Mouse (Mus musculus) ES-Bruce4 (cell line): ENCODE measurements around the gene Bpifb1. TPM values are rescaled to one million over a fixed set of nuclear protein-coding genes. Genes with fewer than 3 reads are reported as not detected.

Experiments
- H3K27ac ChIP-seq: 2 replicates; pipeline ENCODE4 v1.5.1; 2012; ENCODE audit warnings: low read length, inconsistent platforms; ENCODE audit not compliant: insufficient read depth
- H3K27me3 ChIP-seq: 2 replicates; pipeline ENCODE4 v1.6.1; 2012; ENCODE audit warnings: mild to moderate bottlenecking, low read length, inconsistent platforms; ENCODE audit not compliant: control insufficient read depth, poor library complexity, insufficient read depth, severe bottlenecking
- H3K36me3 ChIP-seq: 2 replicates; pipeline ENCODE4 v1.6.1; 2012; ENCODE audit warnings: inconsistent platforms, mild to moderate bottlenecking, low read length, moderate library complexity; ENCODE audit not compliant: control insufficient read depth, poor library complexity, insufficient read depth, severe bottlenecking
- H3K4me1 ChIP-seq: one replicate; pipeline ENCODE4 v1.8.1; 2011; ENCODE audit warnings: low read length; ENCODE audit not compliant: control insufficient read depth, insufficient read depth
- H3K4me3 ChIP-seq: 2 replicates; pipeline ENCODE4 v1.5.1; 2011; ENCODE audit warnings: low read depth, mild to moderate bottlenecking, low read length
- H3K9ac ChIP-seq: 2 replicates; pipeline ENCODE4 v1.6.1; 2012; ENCODE audit warnings: low read depth, mild to moderate bottlenecking, inconsistent platforms; ENCODE audit not compliant: poor library complexity, severe bottlenecking
- H3K9me3 ChIP-seq: replicated peaks from 2 replicates; pipeline ENCODE4 v1.6.1; 2012; ENCODE audit warnings: mild to moderate bottlenecking, low read length, inconsistent platforms; ENCODE audit not compliant: control insufficient read depth, poor library complexity, insufficient read depth, severe bottlenecking
- CTCF ChIP-seq: IDR thresholded peaks from one replicate; pipeline ENCODE4 v1.8.1; 2011; ENCODE audit warnings: low read depth, low read length
- EP300 ChIP-seq: IDR thresholded peaks from 2 replicates; pipeline ENCODE4 v1.6.1; 2011; ENCODE audit warnings: low read depth, low read length; ENCODE audit not compliant: insufficient read depth
- POLR2A ChIP-seq: IDR thresholded peaks from one replicate; pipeline ENCODE4 v1.8.1; 2011; ENCODE audit warnings: low read length; ENCODE audit not compliant: insufficient read depth
- polyA plus RNA-seq: library from polyadenylated mRNA; stranded (reverse); fragments of >200 nt; gene quantifications from 2 replicates; pipeline ENCODE4 v1.2.4, GENCODE M21; 2011; ENCODE audit warnings: low read depth; ENCODE audit not compliant: missing spikeins, insufficient read depth, insufficient read length

The Bpifb1 gene
- polyA plus RNA-seq, 1 experiment, result not detected

DNA sequence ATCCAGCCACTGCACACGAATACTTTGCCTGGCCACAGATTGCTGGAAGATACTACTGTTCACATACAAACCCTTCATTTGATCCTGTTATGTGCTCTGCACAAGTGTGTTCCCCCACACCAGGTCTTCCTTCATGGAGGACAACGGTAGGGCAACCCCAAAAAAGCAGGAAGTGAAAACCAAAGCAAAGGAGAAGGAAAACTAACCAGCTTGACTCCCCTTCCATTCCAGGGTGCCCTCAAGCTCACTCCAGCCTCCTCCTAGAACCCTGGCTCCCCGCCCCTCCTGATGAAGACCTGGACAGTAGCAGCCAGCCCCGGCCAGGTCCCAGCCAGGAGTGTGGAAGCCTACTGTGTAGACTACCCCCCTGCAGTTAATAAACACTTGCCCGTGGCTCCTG lies 29.3 kb downstream of the Bpifb1 start:
- Histone ChIP-seq H3K36me3 (no peaks in the 10 kb centered on the region), H3K27ac (no peak overlapping the region), H3K4me3 (no peak overlapping the region), H3K9me3 (no peaks in the 10 kb centered on the region), H3K27me3 (no peaks in the 10 kb centered on the region), H3K9ac (no peak overlapping the region), H3K4me1 (peaks cover 6% of the 10 kb centered on the region)
- TF ChIP-seq POLR2A (no peak), EP300 (no peak), CTCF (no peak)

DNA sequence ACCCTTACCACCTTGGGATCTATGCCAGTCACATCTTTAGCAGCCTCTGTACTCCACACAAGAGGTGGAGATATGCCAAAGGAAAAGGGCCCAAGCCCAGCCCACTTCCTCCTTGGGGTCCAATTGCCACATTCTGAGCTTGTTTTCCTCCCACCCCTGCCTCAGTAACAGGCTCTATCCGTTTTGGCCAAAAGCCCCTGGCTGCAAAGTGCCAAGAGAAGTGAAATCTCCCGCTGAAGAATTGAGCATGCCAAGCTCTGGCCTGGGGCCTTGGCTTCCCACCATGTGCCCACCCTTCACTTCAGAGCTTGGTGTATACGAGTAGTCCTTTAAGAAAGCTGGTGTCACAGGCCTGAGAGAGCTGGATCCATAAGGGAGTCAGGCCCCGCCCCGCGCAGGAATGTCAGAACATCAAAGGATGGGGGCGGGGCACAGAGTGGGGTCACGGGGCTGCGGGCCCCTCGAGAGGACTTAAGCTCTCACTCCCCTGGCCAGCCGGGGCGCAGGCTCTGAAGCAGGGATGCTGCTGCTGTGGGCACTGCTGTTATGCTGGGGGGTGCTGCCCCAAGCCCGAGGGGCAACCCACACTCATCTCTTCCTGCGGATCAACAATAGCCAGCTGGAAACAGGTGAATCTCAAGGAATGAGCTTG lies 32.8 kb downstream of the Bpifb1 start, which contains the start of gene Bpifb5:
Bpifb5 (plus strand) TSS at position 478 of the 652 bp plus-strand sequence.
- Histone ChIP-seq H3K4me3 (no peak within 1 kb of the TSS), H3K27me3 (no peaks in the 10 kb centered on the region), H3K9ac (no peak within 1 kb of the TSS), H3K36me3 (no peaks in the 10 kb centered on the region), H3K4me1 (peaks cover 6% of the 10 kb centered on the region), H3K9me3 (no peaks in the 10 kb centered on the region), H3K27ac (no peak within 1 kb of the TSS)
- no peak for TF ChIP-seq CTCF
- TF ChIP-seq POLR2A, result no peak
- no peak for TF ChIP-seq EP300

DNA sequence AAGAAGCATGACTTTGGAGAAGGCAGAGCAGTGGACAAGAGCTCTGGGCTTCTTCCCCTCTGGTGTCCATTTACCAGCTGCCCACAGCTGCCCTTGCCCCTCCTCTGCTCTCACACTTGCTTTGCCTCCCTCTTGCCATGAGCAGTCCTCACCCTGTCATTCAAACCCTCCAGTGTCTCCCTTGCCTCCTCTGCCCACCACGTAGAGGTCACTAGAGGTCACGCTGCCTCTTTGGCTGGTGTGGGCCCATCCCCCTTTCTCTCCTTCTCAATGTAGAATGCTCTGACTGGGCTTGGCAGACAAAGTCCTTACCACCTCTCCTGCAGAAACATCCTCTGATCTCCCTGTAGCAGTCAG lies 33.3 kb downstream of the Bpifb1 start:
- no peak overlapping the region for H3K9ac ChIP-seq
- TF ChIP-seq POLR2A (no peak), CTCF (no peak), EP300 (no peak)
- H3K4me3 ChIP-seq, result no peak overlapping the region
- no peaks in the 10 kb centered on the region for H3K36me3 ChIP-seq
- no peaks in the 10 kb centered on the region for H3K9me3 ChIP-seq
- peaks cover 6% of the 10 kb centered on the region for H3K4me1 ChIP-seq
- H3K27me3 ChIP-seq, result no peaks in the 10 kb centered on the region
- H3K27ac ChIP-seq, result no peak overlapping the region

DNA sequence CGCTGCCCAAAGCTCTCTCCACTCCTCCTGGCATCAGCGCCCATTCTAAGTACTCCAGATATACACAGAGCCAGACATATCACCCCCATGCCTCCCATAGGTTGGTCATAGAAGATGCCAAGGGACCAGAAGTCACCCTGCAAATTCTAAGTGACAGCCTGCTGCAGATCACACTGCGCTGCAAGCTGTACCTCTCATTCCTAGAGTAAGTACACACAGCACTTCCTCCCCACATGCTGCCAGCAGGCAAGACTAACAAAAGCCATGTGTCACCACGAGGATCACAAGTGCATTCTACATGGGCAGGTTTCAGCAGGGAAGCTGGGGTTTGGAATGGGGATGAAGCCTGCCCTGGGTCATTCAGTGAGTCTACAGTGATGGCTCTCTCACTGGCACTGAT lies 36.4 kb downstream of the Bpifb1 start:
- Histone ChIP-seq H3K27ac (no peak overlapping the region), H3K9me3 (no peaks in the 10 kb centered on the region), H3K4me3 (no peak overlapping the region), H3K36me3 (no peaks in the 10 kb centered on the region), H3K4me1 (peaks cover 6% of the 10 kb centered on the region), H3K27me3 (no peaks in the 10 kb centered on the region), H3K9ac (no peak overlapping the region)
- TF ChIP-seq POLR2A (no peak), CTCF (no peak), EP300 (no peak)

DNA sequence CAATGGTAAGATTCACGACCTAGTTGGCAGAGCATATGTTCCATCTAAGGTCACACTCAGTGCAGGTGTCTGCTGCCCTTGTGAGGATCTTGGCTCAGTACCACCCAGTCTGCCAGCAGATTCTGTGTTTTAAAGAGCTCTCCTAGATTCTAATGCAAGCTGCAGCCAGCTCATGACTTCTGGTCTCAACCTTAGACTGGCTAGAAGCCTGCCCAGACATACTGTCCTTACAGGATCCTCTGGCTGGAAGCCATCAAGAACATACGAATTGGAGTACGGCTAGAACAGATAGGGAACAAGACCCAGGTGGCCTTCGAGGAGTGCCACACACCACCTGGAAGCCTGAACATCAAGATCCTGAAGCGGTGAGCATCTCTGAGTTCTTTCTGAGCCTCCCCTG lies 37.2 kb downstream of the Bpifb1 start:
- peaks cover 6% of the 10 kb centered on the region for H3K4me1 ChIP-seq
- no peaks in the 10 kb centered on the region for H3K27me3 ChIP-seq
- H3K27ac ChIP-seq, result no peak overlapping the region
- H3K9ac ChIP-seq, result no peak overlapping the region
- no peaks in the 10 kb centered on the region for H3K9me3 ChIP-seq
- H3K36me3 ChIP-seq, result no peaks in the 10 kb centered on the region
- H3K4me3 ChIP-seq, result no peak overlapping the region
- TF ChIP-seq POLR2A (no peak), EP300 (no peak), CTCF (no peak)

DNA sequence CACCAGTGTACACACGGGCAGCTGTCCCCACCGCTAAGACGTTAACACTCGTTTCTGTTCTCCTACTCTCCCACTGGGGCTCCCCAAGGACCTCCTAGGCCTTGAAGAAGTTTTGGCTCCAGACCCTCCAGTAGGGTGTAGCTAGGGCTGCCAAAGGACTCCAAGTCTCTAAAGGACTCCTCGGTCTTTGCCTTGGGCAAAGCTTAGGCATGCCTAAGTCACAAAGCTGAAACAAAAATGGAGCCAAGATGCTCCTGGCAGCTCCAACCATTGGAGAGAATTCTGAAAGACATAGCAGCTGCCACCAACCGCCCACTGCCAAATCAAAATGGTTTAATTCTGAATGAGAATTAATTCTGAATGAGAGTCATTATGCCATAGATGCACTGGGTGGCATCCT lies 42.8 kb downstream of the Bpifb1 start:
- Histone ChIP-seq H3K27ac (no peak overlapping the region), H3K9me3 (no peaks in the 10 kb centered on the region), H3K36me3 (no peaks in the 10 kb centered on the region), H3K4me1 (no peaks in the 10 kb centered on the region), H3K4me3 (no peak overlapping the region), H3K27me3 (no peaks in the 10 kb centered on the region), H3K9ac (no peak overlapping the region)
- no peak for TF ChIP-seq POLR2A
- TF ChIP-seq EP300, result no peak
- no peak for TF ChIP-seq CTCF
